Mouse (Mus musculus) ES-E14 (cell line): ENCODE measurements at regions not wholly inside any gene's neighbourhood (a gene's known extent, or its start where the extent isn't known, plus 50 kb on each side); places are given as distances from the start of the nearest gene placed in this dataset.

Experiments used
- CHD2 ChIP-seq: IDR thresholded peaks from 2 replicates; pipeline ENCODE4 v1.6.1; 2014; ENCODE audit warnings: mild to moderate bottlenecking, low read depth, low read length, inconsistent platforms
- HCFC1 ChIP-seq: IDR thresholded peaks from 2 replicates; pipeline ENCODE4 v1.6.1; 2012; ENCODE audit warnings: low read length, inconsistent platforms, borderline replicate concordance; ENCODE audit not compliant: insufficient read depth
- MAFK ChIP-seq: IDR thresholded peaks from 2 replicates; pipeline ENCODE4 v1.6.1; 2014; ENCODE audit warnings: mild to moderate bottlenecking, low read depth, low read length, inconsistent platforms; ENCODE audit not compliant: insufficient read depth

- TF ChIP-seq MAFK (no peak), CHD2 (no peak), HCFC1 (no peak)
These were observed 67.1 kb upstream of the Sash1 start for GRCm38 (mm10) chr10:8952922-8953321.
